Mouse (Mus musculus): Measurements from ENCODE around the gene Ascl4.

Ascl4 gene

DNA sequence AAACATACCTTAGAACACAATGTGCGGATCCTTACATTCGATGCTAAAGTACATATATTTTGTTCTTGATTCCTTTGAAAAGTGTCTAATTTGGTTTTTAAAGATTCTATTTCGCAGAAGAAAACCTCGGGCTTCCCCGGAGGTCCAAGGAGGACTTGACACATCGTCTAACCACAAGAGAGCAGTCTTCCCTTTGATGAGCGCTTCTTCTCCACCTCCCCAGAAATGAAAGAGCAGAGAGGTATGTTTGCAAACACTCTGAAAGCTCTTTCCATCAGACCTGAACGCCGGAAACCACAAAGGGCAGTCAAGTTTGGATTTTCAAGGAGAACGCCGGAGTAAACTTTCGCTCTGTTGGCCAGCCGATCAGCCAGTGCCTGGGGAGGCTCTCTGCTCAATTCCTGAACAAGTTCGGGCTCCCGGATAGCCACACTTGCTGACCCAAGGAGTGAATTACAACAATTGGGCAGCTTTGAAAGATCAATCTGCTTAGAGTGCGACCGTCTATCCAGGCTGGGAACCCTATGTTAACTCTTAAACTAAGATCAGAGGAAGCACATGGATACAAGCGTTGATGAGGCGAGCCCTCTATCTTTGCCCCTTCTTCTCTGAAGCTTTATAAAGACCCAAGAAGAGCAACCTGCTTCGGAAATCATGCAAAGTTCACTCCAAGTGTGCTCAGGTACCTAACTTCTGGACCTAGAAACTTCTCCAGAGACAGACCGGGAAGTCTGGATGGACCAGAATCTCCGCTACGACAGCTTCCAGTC lies at the start of gene Ascl4:
Gene Ascl4, plus strand, starts transcription at position 6 of the 770 bp plus-strand sequence.
- DNase-seq (ENCODE audit: low spot score): no peak

DNA sequence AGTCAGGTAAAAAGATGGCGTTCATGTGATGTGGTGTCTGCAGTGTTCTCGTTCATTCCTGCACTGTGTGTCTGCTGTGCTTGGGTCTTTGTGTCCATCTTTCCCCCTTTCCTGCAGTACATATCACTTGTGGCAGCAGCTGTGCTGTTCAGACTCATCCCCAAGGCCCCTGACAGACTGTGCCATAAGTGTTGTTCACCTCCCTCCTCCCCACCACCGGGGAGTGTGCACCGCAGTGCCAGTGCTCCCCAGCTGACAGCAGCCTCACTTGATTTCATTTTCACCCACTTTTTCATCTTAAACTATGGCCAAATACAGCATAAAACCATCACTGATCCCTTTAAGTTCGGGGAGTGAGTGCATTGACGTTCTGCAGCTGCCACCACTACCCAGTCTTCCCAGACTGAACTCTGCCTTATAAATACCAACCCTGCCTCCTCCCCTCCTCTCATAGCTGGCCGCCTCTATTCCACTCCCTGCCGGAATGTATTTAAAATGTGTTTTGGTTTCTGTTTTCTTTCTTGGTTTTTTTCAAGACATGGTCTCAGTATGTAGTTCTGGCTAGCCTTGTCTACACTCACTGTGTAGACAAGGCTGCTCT lies 47.5 kb upstream of the Ascl4 start:
- no peak for DNase-seq (ENCODE audit: low spot score)

DNA sequence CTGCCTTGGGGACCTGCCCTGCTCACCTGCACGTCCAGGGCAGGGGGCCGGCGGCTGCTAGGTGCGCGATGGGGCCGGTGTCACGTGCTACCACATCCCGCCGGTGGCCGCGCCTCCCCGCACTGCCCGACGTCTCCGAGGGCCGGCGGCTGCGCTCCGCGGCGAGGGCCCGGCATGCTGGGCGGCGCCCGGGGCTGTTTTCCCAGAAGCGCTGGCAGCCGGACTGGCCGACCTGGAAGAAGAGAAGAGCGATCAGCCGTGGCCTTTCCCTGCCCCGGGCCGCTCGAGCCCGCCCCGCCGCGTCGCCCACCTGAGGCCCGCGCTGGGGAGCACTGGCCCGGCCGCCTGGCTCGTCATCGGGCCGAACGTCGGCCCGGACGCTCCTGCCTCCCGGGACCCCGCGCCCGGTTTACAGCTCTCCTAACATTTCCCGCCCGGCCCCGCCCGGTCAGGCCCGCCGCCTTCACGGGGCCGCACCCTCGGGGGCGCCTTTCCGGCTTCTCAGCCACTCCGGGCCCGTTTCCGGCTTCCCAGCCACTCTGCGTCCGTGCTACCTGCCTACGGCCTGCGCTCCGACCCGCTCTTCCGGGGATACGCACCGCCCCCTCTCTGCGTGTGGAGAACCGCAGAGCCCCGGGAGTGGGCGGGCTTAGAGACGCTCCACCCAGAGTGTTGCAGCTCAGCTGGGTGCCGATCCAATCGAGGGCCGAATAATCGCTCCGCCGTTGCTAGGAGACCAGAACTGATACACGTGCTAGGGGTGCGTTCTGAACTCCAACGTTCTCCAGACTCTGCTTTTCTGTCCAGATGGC lies 10.8 kb upstream of the Ascl4 start, which contains the start of gene Prdm4:
Gene Prdm4, minus strand, starts transcription at position 645 of the 812 bp plus-strand sequence.
- peak; percentile 99 for DNase-seq (ENCODE audit: low spot score)

DNA sequence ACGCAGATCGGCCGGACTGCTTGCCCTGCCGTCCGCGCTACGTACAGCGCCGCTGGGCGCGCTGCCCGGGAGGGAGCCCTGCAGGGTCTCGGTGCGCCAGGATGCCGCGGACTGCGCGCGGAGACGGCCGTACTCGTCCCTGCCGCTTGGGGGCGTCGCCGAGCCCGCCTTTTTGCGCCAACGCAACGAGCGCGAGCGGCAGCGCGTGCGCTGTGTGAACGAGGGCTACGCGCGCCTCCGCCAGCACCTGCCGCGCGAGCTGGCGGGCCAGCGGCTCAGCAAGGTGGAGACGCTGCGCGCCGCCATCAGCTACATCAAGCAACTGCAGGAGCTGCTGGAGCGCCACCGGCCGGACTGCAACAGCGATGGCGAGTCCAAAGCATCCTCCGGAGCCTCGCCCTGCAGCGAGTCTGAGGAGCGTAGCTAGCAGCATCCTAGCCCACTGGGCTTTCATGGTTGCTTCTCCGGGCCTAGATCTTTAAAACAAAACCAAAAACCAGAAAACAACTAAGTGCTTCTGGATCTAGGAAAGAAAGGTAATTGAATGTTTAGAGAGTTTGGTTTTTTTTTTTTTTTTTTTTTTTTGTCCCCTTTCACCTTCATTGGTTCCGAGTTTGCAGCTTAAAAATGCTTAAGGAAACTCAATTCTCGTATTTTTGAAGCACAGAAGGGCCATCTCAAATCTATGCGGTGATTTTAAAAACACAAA lies 1.2 kb downstream of the Ascl4 start:
- DNase-seq (ENCODE audit: low spot score): peak; percentile 89

DNA sequence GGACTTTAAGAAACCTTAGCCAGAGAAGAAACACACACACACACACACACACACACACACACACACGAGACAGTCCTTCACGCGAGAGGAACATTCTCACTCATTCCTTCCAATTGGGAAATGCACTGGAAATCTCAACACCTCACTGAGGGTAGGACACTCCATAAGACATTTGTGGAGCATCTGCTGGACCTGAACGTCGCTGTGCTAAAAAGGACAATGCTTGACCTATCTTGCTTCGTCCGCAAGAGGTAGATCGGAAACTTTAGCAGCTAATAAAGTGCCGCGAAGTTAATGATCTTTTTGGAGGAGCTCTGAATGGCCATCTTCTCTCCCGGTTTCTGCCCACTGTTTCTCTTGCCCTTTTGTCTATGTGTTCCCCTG lies 1.7 kb downstream of the Ascl4 start:
- DNase-seq (ENCODE audit: low spot score): no peak

DNA sequence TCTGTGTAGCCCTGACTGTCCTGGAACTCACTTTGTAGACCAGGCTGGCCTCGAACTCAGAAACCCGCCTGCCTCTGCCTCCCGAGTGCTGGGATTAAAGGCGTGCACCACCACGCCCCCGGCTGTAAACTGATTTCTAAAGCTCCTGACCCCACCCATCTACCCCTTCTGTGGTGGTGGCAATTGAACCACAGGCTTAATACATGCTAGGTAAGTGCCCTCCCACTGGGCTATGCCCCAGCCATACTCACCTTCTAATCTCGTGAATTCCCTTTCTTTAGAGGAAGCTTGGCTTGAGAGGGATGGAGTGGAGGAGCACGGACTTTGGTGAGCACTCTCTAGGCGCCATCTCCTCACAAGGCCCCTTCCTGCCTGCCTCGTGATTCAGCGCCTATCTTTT lies 2.5 kb downstream of the Ascl4 start:
- no peak for DNase-seq (ENCODE audit: low spot score)

DNA sequence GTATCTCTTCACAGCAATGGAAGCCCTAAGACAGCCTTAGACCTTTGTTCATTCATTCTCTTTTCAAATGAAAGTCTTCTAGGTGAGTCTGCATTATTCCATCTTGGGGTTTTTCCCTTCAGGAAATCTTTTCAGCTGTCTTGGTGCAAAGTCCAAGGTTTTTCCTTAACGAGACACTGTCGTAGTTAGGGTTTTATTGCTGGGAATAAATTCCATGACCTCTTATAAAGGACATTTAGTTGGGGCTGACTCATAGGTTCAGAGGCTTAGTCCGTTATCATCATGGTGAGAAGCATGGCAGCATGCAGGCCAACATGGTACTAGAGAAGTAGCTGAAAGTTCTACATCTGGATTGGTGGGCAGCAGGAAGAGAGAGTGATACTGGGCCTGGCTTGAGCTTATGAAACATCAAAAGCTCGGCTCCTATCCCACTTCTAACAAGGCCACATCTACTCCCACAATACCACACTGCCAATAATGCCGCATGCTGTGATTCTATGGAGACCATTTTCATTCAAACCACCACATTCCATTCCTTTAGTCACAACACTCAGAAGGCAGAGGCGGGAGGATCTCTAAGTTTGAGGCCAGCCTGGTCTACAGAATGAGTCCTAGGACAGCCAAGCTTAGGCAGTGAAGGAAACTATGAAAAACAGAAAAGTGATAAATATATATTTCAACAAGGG lies 8.9 kb downstream of the Ascl4 start:
- no peak for DNase-seq (ENCODE audit: low spot score)

DNA sequence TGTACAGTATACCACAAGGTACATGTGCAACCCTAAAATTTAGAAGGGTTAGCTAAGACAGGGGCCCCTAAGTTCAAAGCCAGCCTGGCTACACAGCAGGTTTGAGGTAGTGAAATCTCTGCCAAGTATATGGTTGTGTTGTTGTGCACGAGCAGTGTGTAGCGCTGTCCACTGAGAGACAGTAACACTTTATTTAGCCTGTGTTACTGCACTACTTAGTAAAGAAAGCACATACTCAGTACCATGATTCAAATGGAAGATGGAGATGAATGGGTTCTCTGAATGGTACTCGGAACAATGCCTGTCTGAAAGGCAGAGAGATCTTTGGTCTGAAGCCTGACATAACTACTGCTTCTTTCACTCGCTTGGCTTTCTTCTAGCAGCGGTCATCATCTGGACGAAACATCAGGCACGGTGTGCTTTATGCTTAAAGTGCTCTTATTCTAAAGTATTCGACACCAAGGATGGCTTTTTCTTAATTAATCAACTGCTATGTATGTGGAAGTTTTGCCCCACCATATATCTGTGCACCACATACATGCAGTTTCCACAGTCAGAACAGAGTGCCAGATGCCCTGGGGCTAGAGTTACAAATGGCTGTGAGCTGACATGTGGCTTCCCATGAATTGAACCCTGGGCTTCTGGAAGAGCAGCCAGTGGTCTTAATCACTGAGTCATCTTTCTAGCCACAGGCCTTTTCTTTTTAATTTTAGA lies 21.2 kb downstream of the Ascl4 start:
- DNase-seq (ENCODE audit: low spot score): no peak

DNA sequence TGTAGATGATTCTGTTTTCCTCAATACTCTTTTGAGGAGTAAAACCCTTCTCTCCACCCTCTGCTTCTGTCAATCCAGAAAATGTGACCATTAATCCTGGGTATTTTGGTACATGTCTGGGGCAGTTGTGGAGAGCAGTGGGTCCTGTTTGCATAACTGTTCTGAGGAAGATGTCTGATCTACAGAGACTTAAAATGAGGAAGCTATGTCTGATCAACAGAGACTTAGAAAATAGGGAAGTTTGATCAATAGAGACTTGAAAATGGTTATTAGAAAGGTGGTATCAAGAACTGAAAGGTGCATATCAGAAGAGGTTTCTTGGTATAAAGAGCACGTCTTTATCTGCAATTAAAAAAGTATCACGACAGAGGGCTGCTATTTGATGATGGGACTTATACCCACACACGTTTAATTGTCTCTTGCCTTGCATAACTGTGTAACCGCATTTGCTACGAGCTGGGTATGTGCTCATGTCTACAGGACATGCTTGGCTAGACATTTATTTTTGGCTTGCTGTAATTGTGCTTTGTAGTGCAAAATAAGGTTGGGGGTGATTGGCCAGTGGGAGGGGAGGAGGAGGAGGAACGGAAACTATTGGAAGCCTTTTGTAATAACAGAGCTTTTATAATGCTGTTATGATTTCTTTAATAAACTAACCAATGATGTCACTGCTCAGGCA lies 24.4 kb downstream of the Ascl4 start:
- DNase-seq (ENCODE audit: low spot score): no peak

DNA sequence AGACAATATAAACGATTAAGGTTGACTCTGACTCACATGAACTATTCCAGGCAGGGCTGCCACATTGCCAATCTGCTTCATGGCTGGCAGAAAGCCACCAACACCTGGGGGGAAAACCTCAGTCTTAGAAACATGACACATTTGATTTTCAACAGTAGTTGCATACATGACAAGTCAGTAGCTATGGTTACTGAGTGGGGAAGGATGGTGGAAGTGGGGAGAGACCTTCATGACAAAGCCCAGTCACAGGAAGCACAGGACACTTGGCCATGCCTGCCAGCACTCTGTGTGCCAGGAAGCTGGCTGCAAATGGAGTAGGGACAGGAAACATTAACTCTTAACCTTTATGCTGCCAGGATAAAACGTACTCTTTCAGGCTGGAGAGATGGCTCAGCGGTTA lies 25.9 kb downstream of the Ascl4 start:
- no peak for DNase-seq (ENCODE audit: low spot score)

DNA sequence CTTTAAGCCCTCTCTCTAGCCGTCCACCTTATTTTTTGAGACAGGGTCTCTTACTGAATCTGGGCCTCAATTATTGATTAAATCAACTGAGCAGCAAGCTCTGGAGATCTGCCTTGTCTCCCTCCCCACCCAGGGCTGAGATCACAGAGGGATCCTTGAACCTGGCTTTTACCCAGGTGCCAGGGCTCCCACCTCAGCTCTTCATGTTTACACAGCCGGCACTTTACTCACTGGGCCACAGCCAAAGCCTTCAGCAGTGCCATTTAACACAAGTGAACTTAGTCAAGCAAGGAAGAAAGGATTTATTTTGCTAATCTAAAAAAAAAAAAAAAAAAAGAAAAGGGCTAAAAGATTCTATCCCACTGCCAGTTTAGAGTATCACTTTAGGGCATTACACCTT lies 26.9 kb downstream of the Ascl4 start:
- DNase-seq (ENCODE audit: low spot score): no peak

DNA sequence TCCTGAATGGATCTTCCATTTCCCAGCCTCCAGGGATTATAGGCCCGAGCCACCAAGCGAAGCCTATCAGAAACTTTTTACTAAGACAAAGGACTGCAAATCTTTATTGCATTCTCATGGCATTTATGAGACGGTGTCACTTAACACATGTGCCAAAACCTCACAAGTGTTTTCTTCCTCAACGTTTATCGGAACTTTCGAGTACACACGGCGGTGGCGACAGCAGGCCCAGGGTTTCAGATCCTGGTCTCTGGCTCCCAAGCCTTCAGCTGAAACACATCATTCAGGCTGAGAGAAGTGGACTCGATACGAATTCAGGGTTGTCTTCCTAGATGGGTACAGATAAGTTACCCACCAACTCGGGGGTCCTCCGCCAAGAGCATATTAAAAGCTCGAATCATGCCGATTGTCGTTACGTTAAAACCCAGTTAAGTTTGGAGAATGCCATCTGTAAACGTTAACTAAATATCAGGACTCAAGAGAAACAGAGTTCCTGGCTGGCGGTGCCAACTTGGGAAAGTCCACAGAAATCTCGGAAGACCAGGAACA lies 29.5 kb downstream of the Ascl4 start:
- DNase-seq (ENCODE audit: low spot score): no peak

DNA sequence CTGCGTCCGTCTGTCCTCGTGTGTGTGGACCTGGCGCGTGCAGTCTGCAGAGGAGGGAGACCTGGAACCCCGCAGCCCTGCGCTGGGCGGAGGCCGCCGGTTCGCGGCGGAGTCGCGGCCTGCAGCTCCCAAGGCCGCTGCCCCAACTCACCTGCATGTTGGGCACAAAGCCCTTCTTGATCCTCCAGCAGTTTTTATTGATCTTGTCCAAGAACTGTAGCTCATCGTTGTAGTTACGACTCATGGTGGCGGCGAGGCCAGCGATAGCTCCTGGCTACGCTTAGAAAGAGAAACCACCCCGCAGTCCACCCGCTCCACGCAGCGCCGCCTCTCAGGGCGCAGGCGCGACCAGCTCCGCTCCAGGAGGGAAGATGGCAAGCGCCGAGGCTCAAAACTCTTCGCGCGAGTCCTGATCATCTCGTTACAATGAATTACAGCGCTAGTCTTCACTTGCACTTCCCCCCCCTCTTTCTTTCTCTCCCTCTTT lies 30.0 kb downstream of the Ascl4 start, which contains the start of gene Rtcb:
Gene Rtcb, minus strand, starts transcription at position 360 of the 487 bp plus-strand sequence.
- DNase-seq (ENCODE audit: low spot score): peak; percentile 97

DNA sequence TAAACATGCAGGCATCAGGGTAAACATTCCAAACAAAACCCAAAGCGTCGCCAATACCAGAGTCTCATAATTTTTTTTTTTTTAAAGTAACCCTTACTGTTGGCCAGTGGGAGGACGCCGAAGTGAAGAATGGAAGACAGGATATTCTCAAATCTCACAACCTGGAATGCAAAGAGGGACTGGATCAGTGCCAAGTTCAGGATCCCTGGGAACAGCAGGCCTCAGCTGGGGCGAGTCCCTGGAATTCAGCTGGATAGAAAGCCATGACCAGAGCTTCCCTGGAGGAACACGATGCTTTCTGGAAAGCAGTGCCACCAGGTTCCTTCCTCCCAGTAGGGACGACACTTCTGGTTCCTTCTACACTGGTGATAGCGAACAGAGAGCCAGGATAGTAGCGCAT lies 35.4 kb downstream of the Ascl4 start:
- peak; percentile 26 for DNase-seq (ENCODE audit: low spot score)

DNA sequence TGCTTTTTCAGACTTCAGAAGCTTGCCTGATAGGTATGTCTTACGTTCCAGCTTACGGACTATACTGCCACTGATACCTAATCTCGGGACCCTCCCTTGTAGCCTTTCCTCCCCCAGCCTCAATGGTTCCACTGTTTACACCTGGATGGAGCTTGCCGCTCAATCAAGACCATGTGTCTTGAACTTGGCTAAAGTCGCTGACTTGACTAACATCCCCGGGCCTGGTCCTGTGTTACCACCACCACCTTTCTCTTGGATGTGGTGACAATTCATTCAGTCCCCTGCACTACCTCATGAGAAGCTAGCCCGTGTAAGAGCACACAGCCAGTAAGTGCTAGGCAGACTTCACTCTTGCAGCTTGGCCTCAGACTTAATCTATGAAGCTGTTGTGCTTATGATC lies 36.8 kb downstream of the Ascl4 start:
- DNase-seq (ENCODE audit: low spot score): no peak

DNA sequence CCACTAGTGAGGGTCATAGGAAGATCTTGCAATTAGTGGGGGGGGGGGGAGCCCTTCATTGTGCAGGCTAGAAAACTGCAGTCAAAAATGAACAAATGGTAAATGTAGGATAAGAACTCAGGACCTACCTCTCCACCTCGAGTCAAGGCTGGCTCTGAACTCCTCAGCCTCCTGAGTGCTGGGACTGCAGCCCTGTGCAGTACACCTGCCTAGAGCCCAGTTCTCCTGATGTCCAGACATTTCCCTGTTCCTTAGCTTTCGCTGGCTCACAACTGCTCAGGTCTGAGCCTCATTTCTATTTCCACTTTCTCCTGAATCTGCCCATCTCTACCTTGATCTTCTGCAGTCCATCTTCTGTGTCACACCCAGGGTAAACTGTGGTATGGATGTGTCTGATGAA lies 39.0 kb downstream of the Ascl4 start:
- DNase-seq (ENCODE audit: low spot score): no peak

DNA sequence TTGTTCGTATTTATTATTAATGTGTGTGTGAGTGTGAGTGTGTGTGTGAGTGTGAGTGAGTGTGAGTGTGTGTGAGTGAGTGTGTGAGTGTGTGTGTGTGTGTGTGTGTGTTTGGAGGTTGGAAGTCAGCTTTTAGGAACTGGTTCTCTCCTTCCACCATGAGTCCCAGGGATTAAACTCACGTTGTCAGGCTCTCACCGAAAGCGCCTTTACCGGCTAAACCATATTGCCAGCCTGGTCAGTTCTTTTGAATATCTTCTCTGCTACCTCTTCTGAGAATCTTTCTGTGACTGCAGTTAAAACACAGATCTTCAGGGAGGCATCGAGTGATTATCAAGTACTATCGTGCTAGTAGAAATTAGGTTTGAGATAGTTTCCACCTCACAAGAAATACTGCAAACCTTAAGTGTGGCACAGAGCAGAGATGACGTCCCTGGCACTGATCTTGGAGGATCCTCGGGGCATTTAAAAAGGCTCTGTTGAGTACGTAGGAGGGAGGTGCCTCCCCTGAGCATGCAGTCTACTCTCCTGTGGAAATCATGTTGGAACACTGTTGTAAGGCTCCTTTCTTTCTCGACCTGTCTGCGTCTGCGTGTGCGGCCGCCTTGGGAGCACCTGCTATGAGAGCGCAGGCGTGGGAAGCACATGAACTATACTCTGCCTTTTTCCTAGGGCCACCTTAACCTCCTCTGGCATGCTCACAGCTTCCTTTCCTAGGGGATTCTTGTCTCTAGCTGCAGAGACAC lies 40.1 kb downstream of the Ascl4 start:
- DNase-seq (ENCODE audit: low spot score): no peak

DNA sequence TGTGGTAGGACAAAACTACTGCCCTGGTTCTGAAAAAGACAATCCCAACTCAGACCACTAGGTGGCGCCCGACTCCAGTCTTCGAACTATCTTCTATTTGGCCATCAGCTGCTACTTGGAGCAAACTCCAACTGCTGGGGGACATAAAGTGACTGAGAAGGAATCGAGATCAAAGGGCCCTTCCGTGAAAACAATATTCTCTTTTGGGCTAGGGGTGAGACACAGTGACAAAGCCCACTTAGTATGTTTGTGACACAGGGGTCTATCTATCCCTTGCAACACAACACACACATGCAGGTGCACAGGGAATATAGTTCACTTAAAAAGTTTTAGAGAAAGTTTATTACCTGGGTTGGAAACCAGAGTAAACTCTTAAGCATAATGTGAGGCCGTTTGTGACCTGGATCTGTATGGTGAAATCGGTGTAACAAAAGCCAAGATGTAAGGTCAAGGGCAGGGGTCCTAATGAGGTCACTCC lies 40.7 kb downstream of the Ascl4 start:
- peak; percentile 68 for DNase-seq (ENCODE audit: low spot score)

DNA sequence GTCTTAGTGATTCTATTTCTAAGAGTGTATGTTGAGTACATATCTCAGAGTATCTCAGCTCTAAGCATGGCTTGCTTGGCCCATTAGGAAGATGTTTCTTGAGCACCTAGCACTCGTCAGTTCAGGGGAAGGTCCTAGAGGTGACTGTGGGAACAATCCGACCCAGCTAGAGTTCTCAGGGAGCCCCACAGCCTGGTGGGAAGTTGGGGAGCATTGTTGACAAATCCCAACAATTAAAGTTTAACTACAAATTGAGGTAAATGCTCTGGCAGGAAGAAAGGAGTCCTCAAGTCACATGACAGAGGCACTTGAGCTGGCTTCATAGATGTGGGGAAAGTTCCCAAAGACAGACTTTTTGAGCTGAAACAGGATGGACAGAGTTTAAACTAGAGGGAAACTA lies 41.2 kb downstream of the Ascl4 start:
- no peak for DNase-seq (ENCODE audit: low spot score)
